Mouse (Mus musculus) forebrain, embryonic 16.5 days (tissue): Measurements from ENCODE around the gene Acvr1b. TPM values are rescaled to one million over a fixed set of nuclear protein-coding genes. Genes with fewer than 3 reads are reported as not detected.

Experiments used
- ATAC-seq: fragments of 200-750 bp; cut with Nextera tagmentation; 2 replicates; pipeline ENCODE4 v1.8.0; 2017; ENCODE audit warnings: mild to moderate bottlenecking, moderate library complexity
- H3K27ac ChIP-seq: fragments of 300-500 bp; sonication (generic); 2 replicates; pipeline ENCODE4 v1.5.1; 2014; ENCODE audit warnings: low read length, control low read depth
- H3K27me3 ChIP-seq: fragments of 300-500 bp; sonication (generic); replicated peaks from 2 replicates; pipeline ENCODE4 v1.6.1; 2014; ENCODE audit warnings: low read length; ENCODE audit not compliant: control insufficient read depth, insufficient read depth
- H3K36me3 ChIP-seq: fragments of 300-500 bp; sonication (generic); 2 replicates; pipeline ENCODE4 v1.6.1; 2014; ENCODE audit not compliant: control insufficient read depth, insufficient read depth
- H3K4me1 ChIP-seq: fragments of 300-500 bp; sonication (generic); replicated peaks from 2 replicates; pipeline ENCODE4 v1.6.1; 2014; ENCODE audit warnings: low read length; ENCODE audit not compliant: control insufficient read depth, insufficient read depth
- H3K4me2 ChIP-seq: fragments of 300-500 bp; sonication (generic); 2 replicates; pipeline ENCODE4 v1.6.1; 2014; ENCODE audit warnings: mild to moderate bottlenecking, low read length, control low read depth
- H3K4me3 ChIP-seq: fragments of 300-500 bp; sonication (generic); replicated peaks from 2 replicates; pipeline ENCODE4 v1.5.1; 2014; ENCODE audit warnings: mild to moderate bottlenecking, low read length, control low read depth
- H3K9ac ChIP-seq: fragments of 300-500 bp; sonication (generic); replicated peaks from 2 replicates; pipeline ENCODE4 v1.6.1; 2014; ENCODE audit warnings: low read depth, low read length, control low read depth
- H3K9me3 ChIP-seq: fragments of 300-500 bp; sonication (generic); 2 replicates; pipeline ENCODE4 v1.6.1; 2016; ENCODE audit warnings: low read length; ENCODE audit not compliant: control insufficient read depth
- WGBS: fragments of 180-500 bp; shearing (Covaris S2); extraction: QIAGEN DNeasy Blood & Tissue Kit; methylation state at CpG from one replicate; pipeline ENCODE4 v1.1.7; 2014; 5-methylcytosine and 5-hydroxymethylcytosine counted together
- polyA plus RNA-seq: library from polyadenylated mRNA; unstranded; fragments of >200 nt; fragmentation: Nextera tagmentation; extraction: Ambion mirVana; gene quantifications from 2 replicates; pipeline ENCODE4 v1.2.1, GENCODE M21; 2015

Gene Acvr1b
- polyA plus RNA-seq, 1 experiment from 2014 or later = 27.4 TPM

- Histone ChIP-seq H3K4me1 (no peaks in the 10 kb centered on the region), H3K9ac (no peak overlapping the region), H3K36me3 (peaks cover 11% of the 10 kb centered on the region), H3K27me3 (no peaks in the 10 kb centered on the region), H3K9me3 (no peaks in the 10 kb centered on the region), H3K4me2 (no peak overlapping the region), H3K27ac (no peak overlapping the region), H3K4me3 (no peak overlapping the region)
- WGBS = 76% methylated on average over 14 of the region's 14 CpGs
- ATAC-seq = no peak
Measured at GRCm38 (mm10) chr15:101212435-101212834, 38.6 kb downstream of the Acvr1b start.

GRCm38 (mm10) chr15:101215136-101215535, 41.3 kb downstream of the Acvr1b start:
- no peaks in the 10 kb centered on the region for H3K9me3 ChIP-seq
- 83% methylated on average over 2 of the region's 2 CpGs for WGBS
- no peak overlapping the region for H3K27ac ChIP-seq
- H3K36me3 ChIP-seq = peaks cover 8% of the 10 kb centered on the region
- ATAC-seq = no peak
- H3K4me3 ChIP-seq = no peak overlapping the region
- no peak overlapping the region for H3K4me2 ChIP-seq
- no peak overlapping the region for H3K9ac ChIP-seq
- no peaks in the 10 kb centered on the region for H3K27me3 ChIP-seq
- no peaks in the 10 kb centered on the region for H3K4me1 ChIP-seq

DNA sequence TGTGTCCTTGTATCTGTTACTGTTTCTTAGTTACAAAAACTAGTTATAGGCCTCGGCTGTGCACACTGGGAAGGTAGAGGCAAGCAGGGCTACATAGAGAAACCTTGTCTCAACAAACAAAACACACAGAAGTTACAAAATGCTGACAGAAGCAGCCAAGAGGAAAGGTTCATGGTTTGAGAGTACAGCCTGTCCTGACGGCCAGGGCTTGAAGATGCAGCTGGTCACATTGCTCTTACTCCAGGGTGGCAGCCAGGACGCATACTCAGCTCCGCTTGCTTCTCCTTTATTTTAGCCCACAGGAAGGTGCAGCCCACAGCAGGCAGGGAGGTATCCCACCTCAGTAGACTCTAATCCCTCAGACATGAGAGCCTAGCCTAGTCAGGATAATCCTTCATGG, 42.2 kb downstream of the Acvr1b start:
- WGBS = 75% methylated on average over 4 of the region's 4 CpGs
- ATAC-seq = no peak
- no peaks in the 10 kb centered on the region for H3K27me3 ChIP-seq
- H3K4me1 ChIP-seq = peaks cover 4% of the 10 kb centered on the region; the same call in 1 of the 2 replicates
- H3K4me3 ChIP-seq = no peak overlapping the region
- no peak overlapping the region for H3K9ac ChIP-seq
- no peak overlapping the region for H3K4me2 ChIP-seq
- peaks cover 6% of the 10 kb centered on the region for H3K36me3 ChIP-seq
- no peaks in the 10 kb centered on the region for H3K9me3 ChIP-seq
- no peak overlapping the region for H3K27ac ChIP-seq

DNA sequence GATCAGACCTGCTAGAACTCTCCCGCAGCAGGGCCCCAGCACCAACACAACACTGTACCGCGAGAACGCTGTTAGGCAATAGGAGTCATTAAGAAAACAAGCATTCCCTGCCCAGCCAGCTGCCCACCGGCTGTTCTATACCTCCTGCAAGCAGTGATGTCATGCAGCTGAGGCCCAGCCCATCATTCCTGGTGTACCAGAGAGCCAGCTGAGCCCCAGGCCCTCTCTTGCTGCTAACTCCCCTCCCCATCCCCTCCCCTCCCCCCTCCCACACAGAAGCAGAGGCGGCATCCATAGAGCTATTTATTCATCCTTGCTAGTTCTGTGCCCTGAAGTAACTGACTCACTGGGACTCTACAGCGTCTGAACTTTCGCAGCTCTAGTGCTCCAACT, 47.0 kb downstream of the Acvr1b start:
- no peak for ATAC-seq
- Histone ChIP-seq H3K9ac (no peak overlapping the region), H3K27ac (no peak overlapping the region), H3K27me3 (peaks cover 3% of the 10 kb centered on the region; the same call in 1 of the 2 replicates), H3K4me2 (no peak overlapping the region), H3K4me1 (peaks cover 22% of the 10 kb centered on the region), H3K4me3 (no peak overlapping the region), H3K36me3 (no peaks in the 10 kb centered on the region), H3K9me3 (no peaks in the 10 kb centered on the region)
- WGBS = 2% methylated on average over 8 of the region's 8 CpGs

- no peak overlapping the region for H3K27ac ChIP-seq
Measured at GRCm38 (mm10) chr15:101221298-101222104, 47.6 kb downstream of the Acvr1b start.

DNA sequence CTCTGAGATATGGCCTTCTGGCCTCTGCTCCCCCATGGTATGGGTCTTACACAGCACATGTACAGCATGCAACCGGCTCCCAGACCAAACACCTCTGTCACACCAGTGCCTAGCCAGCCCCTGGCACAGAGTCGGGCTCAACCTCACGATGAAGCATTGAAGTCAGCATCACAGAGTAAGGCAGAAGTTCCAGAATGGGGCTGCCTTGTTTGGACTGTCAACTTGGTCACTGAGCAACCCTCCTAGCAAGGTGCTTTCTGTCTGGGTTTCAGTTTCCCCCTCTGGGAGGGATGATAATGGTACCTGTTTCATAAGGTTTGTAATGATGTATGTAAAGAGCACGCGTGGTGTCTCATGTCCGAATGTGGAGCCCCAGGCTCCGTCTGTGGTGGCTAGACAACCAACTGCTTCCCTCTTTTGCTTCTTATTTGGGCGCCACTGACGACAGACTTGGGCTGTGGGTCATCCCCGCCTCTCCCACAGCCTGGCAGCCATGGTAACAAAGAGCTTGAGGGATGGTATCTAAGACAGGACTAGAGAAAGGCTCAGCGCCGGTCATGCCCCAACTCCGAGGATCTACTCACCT, 49.1 kb downstream of the Acvr1b start:
- no peaks in the 10 kb centered on the region for H3K36me3 ChIP-seq
- H3K4me1 ChIP-seq = peaks cover 22% of the 10 kb centered on the region
- H3K4me3 ChIP-seq = no peak overlapping the region
- WGBS = 45% methylated on average over 13 of the region's 13 CpGs
- peaks cover 3% of the 10 kb centered on the region; the same call in 1 of the 2 replicates for H3K27me3 ChIP-seq
- no peak overlapping the region for H3K9ac ChIP-seq
- no peak overlapping the region for H3K27ac ChIP-seq
- H3K4me2 ChIP-seq = no peak overlapping the region
- ATAC-seq = no peak
- no peaks in the 10 kb centered on the region for H3K9me3 ChIP-seq

More at GRCm38 (mm10) chr15:101221298-101222104, 47.6 kb downstream of the Acvr1b start:
- WGBS = 2% methylated on average over 14 of the region's 14 CpGs
- Histone ChIP-seq H3K9ac (no peak overlapping the region), H3K9me3 (no peaks in the 10 kb centered on the region), H3K27me3 (peaks cover 3% of the 10 kb centered on the region; the same call in 1 of the 2 replicates), H3K4me3 (no peak overlapping the region), H3K4me1 (peaks cover 22% of the 10 kb centered on the region), H3K36me3 (no peaks in the 10 kb centered on the region), H3K4me2 (peak overlapping the region; percentile 36)
- ATAC-seq = peak; percentile 61

DNA sequence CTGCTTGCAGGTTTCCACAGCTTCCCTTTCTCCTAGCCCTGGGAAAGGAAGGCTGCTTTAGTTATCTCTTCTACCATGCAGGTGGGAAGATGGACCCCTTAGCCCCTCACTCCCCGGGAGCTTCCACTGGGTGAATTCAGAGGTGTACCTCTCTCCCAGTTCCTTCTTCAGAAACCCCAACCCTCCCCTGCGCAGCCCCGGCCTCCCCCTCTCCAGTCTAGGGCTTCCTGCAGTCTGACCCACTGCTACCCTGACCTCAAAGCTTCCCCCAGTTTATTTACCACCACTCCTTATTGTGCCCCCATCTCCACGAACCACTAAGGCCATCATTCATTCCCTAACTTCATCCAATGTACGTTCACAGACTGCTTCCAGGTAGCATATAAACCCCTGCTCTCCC, 49.7 kb downstream of the Acvr1b start:
- peaks cover 22% of the 10 kb centered on the region for H3K4me1 ChIP-seq
- H3K4me2 ChIP-seq = peak overlapping the region; percentile 96
- no peak overlapping the region for H3K27ac ChIP-seq
- H3K36me3 ChIP-seq = no peaks in the 10 kb centered on the region
- H3K9ac ChIP-seq = peak overlapping the region; percentile 82
- H3K9me3 ChIP-seq = no peaks in the 10 kb centered on the region
- peaks cover 3% of the 10 kb centered on the region; the same call in 1 of the 2 replicates for H3K27me3 ChIP-seq
- peak overlapping the region; percentile 77 for H3K4me3 ChIP-seq
- 10% methylated on average over 5 of the region's 5 CpGs for WGBS
- ATAC-seq = peak; percentile 9; the same call in 1 of the 2 replicates

GRCm38 (mm10) chr15:101224006-101224906, 50.4 kb downstream of the Acvr1b start, which contains the start of gene Grasp:
TSS of gene Grasp (plus strand) at chr15:101224188.
- Histone ChIP-seq H3K9me3 (no peaks in the 10 kb centered on the region), H3K27me3 (peaks cover 3% of the 10 kb centered on the region; the same call in 1 of the 2 replicates), H3K9ac (peak within 1 kb of the TSS; percentile 82), H3K27ac (no peak within 1 kb of the TSS), H3K36me3 (no peaks in the 10 kb centered on the region), H3K4me2 (peak within 1 kb of the TSS; percentile 96), H3K4me3 (peak within 1 kb of the TSS; percentile 77), H3K4me1 (peaks cover 22% of the 10 kb centered on the region)
- WGBS = under 1% methylated on average over 74 of the region's 77 CpGs
- peak; percentile 90 for ATAC-seq
